Mouse (Mus musculus) mammary gland, adult 2 months (tissue): ENCODE measurements around the gene Necap1. TPM values are rescaled to one million over a fixed set of nuclear protein-coding genes. Genes with fewer than 3 reads are reported as not detected.

Experiments
- polyA plus RNA-seq: library from polyadenylated mRNA; depleted of rRNA; stranded (reverse); fragments of >200 nt; gene quantifications from 2 replicates; pipeline ENCODE4 v1.2.3, GENCODE M21; 2012; ENCODE audit warnings: low replicate concordance; rRNA removed

Necap1 gene
- 9.5 and 23.8 TPM in 2 replicates for polyA plus RNA-seq

DNA sequence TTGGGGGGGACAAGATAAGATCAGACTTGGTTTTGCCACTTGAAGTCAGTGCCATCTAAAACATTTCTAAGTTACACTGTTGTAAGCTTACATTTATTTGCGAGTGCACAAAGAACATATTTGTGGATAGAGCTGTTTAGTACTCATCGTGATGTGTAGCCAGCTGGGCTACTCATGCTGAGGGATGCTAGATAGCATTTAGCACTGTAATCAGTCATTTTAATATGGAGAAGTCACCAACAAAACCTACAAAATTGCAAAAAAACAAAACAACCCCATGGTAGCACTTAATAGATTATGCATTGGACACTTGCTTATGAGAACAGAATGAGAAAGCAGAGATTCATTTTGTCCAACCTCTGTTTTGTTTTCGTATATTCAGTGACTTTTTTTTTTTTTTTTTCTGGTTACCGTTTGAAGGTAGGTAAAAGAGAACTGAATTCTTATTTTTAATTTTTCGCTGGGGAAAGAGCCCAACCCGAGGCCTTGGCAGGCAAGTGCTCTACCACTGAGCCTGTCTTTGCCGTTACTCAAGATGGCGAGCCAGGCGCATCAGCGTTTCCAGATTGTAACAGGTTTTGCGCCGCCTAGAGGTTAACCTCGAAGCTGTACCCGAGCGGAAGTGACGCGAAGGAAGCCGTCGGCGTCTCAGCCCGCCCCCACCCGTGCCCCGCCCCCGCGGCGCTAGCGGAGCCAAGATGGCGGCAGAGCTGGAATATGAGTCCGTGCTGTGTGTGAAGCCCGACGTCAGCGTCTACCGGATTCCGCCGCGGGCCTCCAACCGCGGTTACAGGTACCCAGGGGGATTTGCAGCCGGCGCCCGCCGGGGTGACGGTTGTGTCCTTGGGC lies at the start of gene Necap1:
Gene Necap1 (plus strand): TSS at position 604 of the 849 bp plus-strand sequence.

DNA sequence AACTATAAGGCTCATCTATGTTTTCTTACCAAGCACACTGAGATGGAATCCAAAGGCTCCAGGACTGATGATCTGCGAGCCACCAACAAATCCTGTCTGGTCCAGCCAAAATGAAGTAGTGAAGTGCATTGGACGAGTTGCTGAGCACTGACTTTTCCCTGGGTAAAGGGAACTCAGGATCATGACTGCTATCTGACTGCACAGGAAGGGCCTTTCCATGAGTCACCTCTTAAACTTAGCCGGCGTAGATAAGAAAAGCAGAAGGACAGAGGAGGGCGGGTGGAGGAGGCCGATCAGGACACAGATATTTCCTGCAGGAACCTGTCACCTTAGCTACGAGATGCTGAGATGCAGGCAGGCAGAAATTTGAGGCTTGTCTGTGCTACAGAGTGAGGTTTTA lies 18.3 kb upstream of the Necap1 start, which contains the start of gene C3ar1:
Gene C3ar1 (minus strand): TSS at position 207 of the 400 bp plus-strand sequence.

DNA sequence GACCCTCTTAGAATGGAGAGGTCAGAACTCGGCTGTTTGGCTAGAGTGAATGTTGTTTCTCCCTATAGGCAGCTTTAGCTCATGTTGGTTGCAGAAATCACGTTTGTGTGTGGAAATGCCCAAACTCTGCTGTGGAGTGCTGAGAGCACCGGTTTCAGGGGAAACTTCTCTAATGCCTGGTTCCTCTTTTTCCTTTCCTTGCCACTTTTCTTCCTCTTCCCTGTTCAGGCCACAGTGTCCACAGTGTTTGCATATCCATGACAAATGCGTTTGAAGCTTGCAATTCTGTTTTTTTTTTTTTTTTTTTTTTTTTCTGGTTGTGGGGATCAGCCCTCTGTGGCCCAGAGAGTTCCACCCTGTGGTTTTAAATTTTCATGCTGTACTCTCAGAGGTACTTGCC lies 47.2 kb downstream of the Necap1 start, which contains the start of gene Clec4a1:
Gene Clec4a1 (plus strand): TSS at position 398 of the 400 bp plus-strand sequence.

Other genes with a start within 250 kb of the Necap1 start
- gene Dppa3, start 248.1 kb upstream of the Necap1 start, polyA plus RNA-seq: not detected in 2 replicates
- gene Nanog, start 167.0 kb upstream of the Necap1 start, polyA plus RNA-seq: 0.14 and 0.22 TPM in 2 replicates
- gene Slc2a3, start 72.8 kb upstream of the Necap1 start, polyA plus RNA-seq: 5.2 and 7.5 TPM in 2 replicates
- 12.5 and 17.2 TPM in 2 replicates for gene Foxj2, start 54.6 kb upstream of the Necap1 start, polyA plus RNA-seq
- 5.6 and 17.1 TPM in 2 replicates for gene C3ar1, start 18.3 kb upstream of the Necap1 start, polyA plus RNA-seq
- gene Clec4a1, start 47.4 kb downstream of the Necap1 start, polyA plus RNA-seq: 4.8 and 14.8 TPM in 2 replicates
- 1.9 and 7.7 TPM in 2 replicates for gene Clec4a3, start 78.0 kb downstream of the Necap1 start, polyA plus RNA-seq
- not detected in 2 replicates for gene Clec4a4, start 115.9 kb downstream of the Necap1 start, polyA plus RNA-seq
- 5.3 and 13.1 TPM in 2 replicates for gene Clec4b1, start 175.5 kb downstream of the Necap1 start, polyA plus RNA-seq
- 2.5 and 6.4 TPM in 2 replicates for gene Clec4a2, start 232.0 kb downstream of the Necap1 start, polyA plus RNA-seq